Mouse (Mus musculus): ENCODE measurements around the gene Zfp383. TPM values are rescaled to one million over a fixed set of nuclear protein-coding genes. Genes with fewer than 3 reads are reported as not detected.
"Not testable (repeated sequence)": the region's sequence is repeated elsewhere in the genome, so short reads cannot be mapped to it uniquely, and the experiment has no call there.

Zfp383 gene
- polyA plus RNA-seq, 1 experiment from 2014 or later = 8.5 TPM

DNA sequence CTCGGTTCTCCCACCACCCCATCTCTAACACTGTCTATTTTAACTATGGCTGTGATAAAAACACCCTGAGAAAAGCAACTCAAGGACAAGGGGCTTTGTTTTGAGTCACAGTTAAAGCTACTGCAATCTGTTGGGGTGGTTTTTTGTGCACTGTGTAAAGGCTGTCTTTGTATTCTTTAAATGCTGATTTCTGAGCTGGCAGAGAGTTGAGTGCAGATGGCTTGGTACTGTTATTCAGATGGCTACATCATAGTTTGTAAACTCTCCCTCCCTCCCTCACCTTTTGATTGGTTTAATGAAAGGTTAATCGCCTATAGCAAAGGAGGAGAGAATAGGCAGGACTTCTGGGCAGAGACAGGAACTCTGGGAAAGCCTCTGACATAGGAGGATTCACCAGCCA lies 36.2 kb downstream of the Zfp383 start:
- no peak overlapping the region for H3K9ac ChIP-seq
- H3K9me3 ChIP-seq = no peaks in the 10 kb centered on the region
- no peak for ATAC-seq (ENCODE audit: low FRiP score)
- no peaks in the 10 kb centered on the region for H3K4me1 ChIP-seq (replicated peaks)
- H3K27ac ChIP-seq = no peak overlapping the region
- H3K36me3 ChIP-seq = peaks cover 58% of the 10 kb centered on the region
- no peak overlapping the region for H3K4me2 ChIP-seq
- H3K27me3 ChIP-seq = no peaks in the 10 kb centered on the region
- no peak overlapping the region for H3K4me3 ChIP-seq
- 77% methylated on average over 2 of the region's 2 CpGs for WGBS

GRCm38 (mm10) chr7:29953086-29953485 lies 45.1 kb downstream of the Zfp383 start:
- Histone ChIP-seq H3K4me3 (peak overlapping the region; percentile 77), H3K9ac (peak overlapping the region; percentile 94), H3K36me3 (peaks cover 23% of the 10 kb centered on the region), H3K4me1 (replicated peaks) (peaks cover 6% of the 10 kb centered on the region; the same call in 1 of the 2 replicates), H3K4me2 (peak overlapping the region; percentile 62), H3K27ac (peak overlapping the region; percentile 95), H3K9me3 (no peaks in the 10 kb centered on the region), H3K27me3 (no peaks in the 10 kb centered on the region)
- no peak for ATAC-seq (ENCODE audit: low FRiP score)
- 45% methylated on average over 10 of the region's 10 CpGs for WGBS

- under 1% methylated on average over 52 of the region's 52 CpGs for WGBS
- no peaks in the 10 kb centered on the region for H3K27me3 ChIP-seq
- peak within 1 kb of the TSS; percentile 95 for H3K27ac ChIP-seq
- H3K36me3 ChIP-seq = peaks cover 20% of the 10 kb centered on the region
- no peaks in the 10 kb centered on the region for H3K9me3 ChIP-seq
- H3K4me1 ChIP-seq (replicated peaks) = peaks cover 6% of the 10 kb centered on the region; the same call in 1 of the 2 replicates
- peak within 1 kb of the TSS; percentile 77 for H3K4me3 ChIP-seq
- peak within 1 kb of the TSS; percentile 94 for H3K9ac ChIP-seq
- ATAC-seq (ENCODE audit: low FRiP score) = peak; percentile 91
- peak within 1 kb of the TSS; percentile 62 for H3K4me2 ChIP-seq
Measured at GRCm38 (mm10) chr7:29953513-29954401, 45.7 kb downstream of the Zfp383 start, which contains the start of gene Zfp74. Gene Zfp74 (minus strand): TSS chr7:29954089.

DNA sequence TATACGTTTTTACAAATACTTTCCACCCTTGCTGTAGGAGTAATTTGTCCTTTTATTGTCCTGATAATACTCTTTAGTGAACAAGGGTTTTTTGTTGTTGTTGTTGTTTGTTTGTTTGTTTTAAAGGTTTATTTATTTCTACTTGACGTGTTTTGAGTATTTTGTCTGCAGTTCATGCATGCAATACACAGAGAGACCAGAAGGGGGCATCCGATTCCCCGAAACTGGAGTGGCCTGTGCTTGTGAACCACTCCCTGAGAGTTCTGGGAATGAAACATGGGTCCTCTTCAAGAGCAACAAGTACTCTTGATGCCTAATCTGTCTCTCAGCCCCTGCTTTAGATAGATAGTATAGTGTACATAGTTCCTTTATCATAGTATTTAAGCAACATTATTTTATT lies 46.7 kb downstream of the Zfp383 start:
- H3K27ac ChIP-seq = no peak overlapping the region
- peaks cover 12% of the 10 kb centered on the region for H3K36me3 ChIP-seq
- ATAC-seq (ENCODE audit: low FRiP score) = no peak
- H3K9ac ChIP-seq = no peak overlapping the region
- H3K4me3 ChIP-seq = peak overlapping the region; percentile 77; the same call in 1 of the 2 replicates
- 25% methylated on average over 4 of the region's 4 CpGs for whole genome bisulfite sequencing
- no peaks in the 10 kb centered on the region for H3K27me3 ChIP-seq
- H3K9me3 ChIP-seq = no peaks in the 10 kb centered on the region
- H3K4me1 ChIP-seq (replicated peaks) = peaks cover 6% of the 10 kb centered on the region; the same call in 1 of the 2 replicates
- 0 out of 2 replicates have a peak overlapping the region, but pooled peaks have one; percentile 62 for H3K4me2 ChIP-seq

DNA sequence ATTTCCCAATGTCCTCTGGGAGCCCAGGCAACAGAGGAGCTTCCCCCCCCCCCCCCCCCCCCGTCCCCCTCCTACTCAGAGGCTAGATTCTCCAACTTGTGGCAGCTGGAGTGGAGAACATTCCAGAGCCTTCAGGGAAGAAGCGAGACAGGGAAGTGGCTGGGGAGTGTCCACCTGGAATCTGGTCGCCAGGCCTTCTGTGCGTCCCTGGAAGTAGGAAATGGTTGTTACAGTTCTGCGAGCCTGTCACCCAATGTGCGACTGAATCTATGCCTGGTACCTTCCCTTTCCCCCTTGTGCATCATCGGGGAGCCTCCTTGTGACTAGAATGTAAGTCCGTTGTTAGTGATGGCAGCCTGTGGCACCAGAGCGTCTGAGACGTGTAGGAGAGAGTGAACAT lies 48.2 kb downstream of the Zfp383 start:
- Histone ChIP-seq H3K4me1 (replicated peaks) (peaks cover 6% of the 10 kb centered on the region; the same call in 1 of the 2 replicates), H3K4me3 (no peak overlapping the region), H3K36me3 (no peaks in the 10 kb centered on the region), H3K9ac (no peak overlapping the region; the same call in 1 of the 2 replicates), H3K4me2 (no peak overlapping the region), H3K9me3 (no peaks in the 10 kb centered on the region), H3K27me3 (no peaks in the 10 kb centered on the region), H3K27ac (no peak overlapping the region)
- no peak for ATAC-seq (ENCODE audit: low FRiP score)
- 72% methylated on average over 9 of the region's 10 CpGs for WGBS

- no peak overlapping the region for H3K4me2 ChIP-seq
- WGBS = 90% methylated on average over 11 of the region's 11 CpGs
- ATAC-seq (ENCODE audit: low FRiP score) = no peak
Measured at GRCm38 (mm10) chr7:29958125-29958724, 50.2 kb downstream of the Zfp383 start.

DNA sequence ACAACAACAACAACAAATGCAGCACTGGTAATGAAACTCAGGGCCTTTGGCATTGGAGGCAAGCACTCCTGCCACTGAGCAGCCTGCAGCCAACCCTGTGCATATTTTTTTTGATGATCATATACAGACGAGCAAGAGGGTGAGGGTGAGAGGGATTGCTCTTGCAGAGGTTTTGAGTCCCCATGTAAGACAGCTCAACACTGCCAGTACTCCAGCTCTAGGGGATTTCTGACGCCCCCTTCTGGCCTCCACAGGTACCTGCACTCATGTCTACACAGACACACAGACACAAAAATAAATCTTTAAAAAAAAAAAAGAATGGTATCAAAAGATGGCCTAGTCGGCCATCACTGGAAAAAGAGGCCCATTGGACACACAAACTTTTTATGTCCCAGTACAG lies 51.0 kb downstream of the Zfp383 start:
- Histone ChIP-seq H3K4me2 (no peak overlapping the region), H3K9me3 (no peaks in the 10 kb centered on the region), H3K4me3 (no peak overlapping the region), H3K4me1 (replicated peaks) (no peaks in the 10 kb centered on the region), H3K27ac (no peak overlapping the region), H3K36me3 (no peaks in the 10 kb centered on the region), H3K9ac (no peak overlapping the region), H3K27me3 (no peaks in the 10 kb centered on the region)
- no peak for ATAC-seq (ENCODE audit: low FRiP score)
- WGBS = 72% methylated on average over 3 of the region's 3 CpGs

More at GRCm38 (mm10) chr7:29958125-29958724, 50.2 kb downstream of the Zfp383 start:
- Histone ChIP-seq H3K9ac (no peak overlapping the region), H3K27me3 (no peaks in the 10 kb centered on the region), H3K9me3 (no peaks in the 10 kb centered on the region), H3K4me3 (no peak overlapping the region), H3K4me1 (replicated peaks) (no peaks in the 10 kb centered on the region), H3K27ac (no peak overlapping the region), H3K36me3 (no peaks in the 10 kb centered on the region)

GRCm38 (mm10) chr7:29965115-29965810 lies 57.2 kb downstream of the Zfp383 start:
- H3K4me2 ChIP-seq; H3K27ac ChIP-seq; H3K9me3 ChIP-seq; ATAC-seq (ENCODE audit: low FRiP score); H3K36me3 ChIP-seq; H3K27me3 ChIP-seq; H3K9ac ChIP-seq; H3K4me1 ChIP-seq (replicated peaks); H3K4me3 ChIP-seq: not testable (repeated sequence)
- WGBS = 51% methylated on average over 39 of the region's 39 CpGs

Small RNA genes within 50 kb of the gene (microRNA-seq; reads per million reads assigned to microRNA genes)
- not detected for gene Mir7668

Other genes with a start within 250 kb of the Zfp383 start
- 0.26 and 0.32 TPM in 2 replicates for gene Catsperg2, start 181.2 kb upstream of the Zfp383 start, polyA plus RNA-seq (2015; fragmentation: Nextera tagmentation; extraction: Ambion mirVana)
- gene Zfp84, start 139.7 kb upstream of the Zfp383 start, polyA plus RNA-seq (2015; fragmentation: Nextera tagmentation; extraction: Ambion mirVana) = 17.2 and 17.3 TPM in 2 replicates
- 14.2 and 14.7 TPM in 2 replicates for gene Zfp30, start 124.2 kb upstream of the Zfp383 start, polyA plus RNA-seq (2015; fragmentation: Nextera tagmentation; extraction: Ambion mirVana)
- gene Zfp790, start 92.1 kb upstream of the Zfp383 start, polyA plus RNA-seq (2015; fragmentation: Nextera tagmentation; extraction: Ambion mirVana) = 28.6 and 30.0 TPM in 2 replicates
- gene Zfp940, start 54.6 kb upstream of the Zfp383 start, polyA plus RNA-seq (2015; fragmentation: Nextera tagmentation; extraction: Ambion mirVana) = 12.4 and 13.0 TPM in 2 replicates
- 18.2 and 18.9 TPM in 2 replicates for gene Zfp420, start 48.2 kb upstream of the Zfp383 start, polyA plus RNA-seq (2015; fragmentation: Nextera tagmentation; extraction: Ambion mirVana)
- 15.1 and 15.2 TPM in 2 replicates for gene Zfp27, start 1.7 kb upstream of the Zfp383 start, polyA plus RNA-seq (2015; fragmentation: Nextera tagmentation; extraction: Ambion mirVana)
- 17.5 and 18.4 TPM in 2 replicates for gene Zfp74, start 45.9 kb downstream of the Zfp383 start, polyA plus RNA-seq (2015; fragmentation: Nextera tagmentation; extraction: Ambion mirVana)
- gene Zfp568, start 75.7 kb downstream of the Zfp383 start, polyA plus RNA-seq (2015; fragmentation: Nextera tagmentation; extraction: Ambion mirVana) = 5.5 and 8.0 TPM in 2 replicates
- gene Zfp14, start 143.2 kb downstream of the Zfp383 start, polyA plus RNA-seq (2015; fragmentation: Nextera tagmentation; extraction: Ambion mirVana) = 9.4 TPM in 2 replicates
- gene Zfp82, start 164.7 kb downstream of the Zfp383 start, polyA plus RNA-seq (2015; fragmentation: Nextera tagmentation; extraction: Ambion mirVana) = 12.8 and 12.9 TPM in 2 replicates
- 1.5 and 1.6 TPM in 2 replicates for gene Gm26920, start 182.2 kb downstream of the Zfp383 start, polyA plus RNA-seq (2015; fragmentation: Nextera tagmentation; extraction: Ambion mirVana)
- gene Zfp566, start 182.3 kb downstream of the Zfp383 start, polyA plus RNA-seq (2015; fragmentation: Nextera tagmentation; extraction: Ambion mirVana) = 19.2 and 19.6 TPM in 2 replicates
- 95.2 and 108 TPM in 2 replicates for gene Zfp260, start 186.6 kb downstream of the Zfp383 start, polyA plus RNA-seq (2015; fragmentation: Nextera tagmentation; extraction: Ambion mirVana)
- gene Zfp382, start 213.7 kb downstream of the Zfp383 start, polyA plus RNA-seq (2015; fragmentation: Nextera tagmentation; extraction: Ambion mirVana) = 17.5 and 19.8 TPM in 2 replicates

Data from hindbrain, embryonic 13.5 days (tissue).